Mouse (Mus musculus) right cerebral cortex, postnatal 25 days (tissue): ENCODE measurements at regions not wholly inside any gene's neighbourhood (a gene's known extent, or its start where the extent isn't known, plus 50 kb on each side); places are given as distances from the start of the nearest gene placed in this dataset.
"Not testable (repeated sequence)": the region's sequence is repeated elsewhere in the genome, so short reads cannot be mapped to it uniquely, and the experiment has no call there.

Source experiments
- DNase-seq: peaks from one replicate; pipeline ENCODE4 v3.0.0; 2022

GRCm38 (mm10) chr13:82562576-82562975 lies 779.7 kb downstream of the Cetn3 start:
- peak; percentile 12 for DNase-seq

- no peak for DNase-seq
These were observed 788.0 kb downstream of the Cetn3 start for GRCm38 (mm10) chr13:82570925-82571324.

GRCm38 (mm10) chr13:82577937-82578336 lies 795.1 kb downstream of the Cetn3 start:
- no peak for DNase-seq

GRCm38 (mm10) chr13:82586335-82586734 lies 803.5 kb downstream of the Cetn3 start:
- DNase-seq: no peak

- no peak for DNase-seq
These were observed 811.0 kb downstream of the Cetn3 start for GRCm38 (mm10) chr13:82593831-82594230.

GRCm38 (mm10) chr13:82595566-82595965 lies 812.7 kb downstream of the Cetn3 start:
- no peak for DNase-seq

- DNase-seq: not testable (repeated sequence)
These were observed 823.0 kb downstream of the Cetn3 start for GRCm38 (mm10) chr13:82605868-82606267.

GRCm38 (mm10) chr13:82619005-82619653 lies 836.3 kb downstream of the Cetn3 start:
- DNase-seq: no peak

GRCm38 (mm10) chr13:82620036-82620435 lies 837.2 kb downstream of the Cetn3 start:
- no peak for DNase-seq

GRCm38 (mm10) chr13:82620749-82621148 lies 837.9 kb downstream of the Cetn3 start:
- DNase-seq: no peak

- not testable (repeated sequence) for DNase-seq
These were observed 845.9 kb downstream of the Cetn3 start for GRCm38 (mm10) chr13:82628727-82629126.
